Mouse (Mus musculus): ENCODE measurements around the gene Slc25a47.

Gene Slc25a47

GRCm38 (mm10) chr12:108906398-108906797 is 70.6 kb downstream of the Slc25a47 start:
- no peak for DNase-seq (ENCODE audit: low read depth, low spot score)

Measured in 3T3-L1 (cell line).